In genomic region chr7:113093931-113094330, GRCm38 (mm10) we compare ENCODE assay signal across 24 mouse cellular contexts.
DNase-seq lines count a peak whose midpoint lies in the region; ATAC-seq lines count a peak whose summit lies in the region.
"Had no signal": no experiment of that assay in that cellular context is flagged by ENCODE, and none has a peak within 500 bp of the region (broad histone marks: within the 10 kb centered on the region; RNA-seq: fewer than 3 reads in every experiment).

No protein-coding gene starts in this region.

- no peaks in the 10 kb centered on the region for H3K36me3 ChIP-seq in intestine, embryonic 15.5 days
- H3K36me3 ChIP-seq: forebrain, embryonic 15.5 days; heart, embryonic 12.5 days; limb, embryonic 15.5 days; midbrain, embryonic 10.5 days had no signal

- no peaks in the 10 kb centered on the region for H3K27me3 ChIP-seq in intestine, embryonic 15.5 days (replicated peaks)
- H3K27me3 ChIP-seq: forebrain, embryonic 15.5 days; heart, embryonic 12.5 days; limb, embryonic 15.5 days had no signal

- H3K4me3 ChIP-seq in intestine, embryonic 15.5 days (replicated peaks) = no peak overlapping the region
- H3K4me3 ChIP-seq: forebrain, embryonic 15.5 days; heart, embryonic 12.5 days; left cerebral cortex, adult 2 months; limb, embryonic 15.5 days; midbrain, embryonic 10.5 days had no signal

- H3K9me3 ChIP-seq in intestine, embryonic 15.5 days = no peaks in the 10 kb centered on the region
- H3K9me3 ChIP-seq: forebrain, embryonic 15.5 days; heart, embryonic 12.5 days; limb, embryonic 15.5 days; midbrain, embryonic 10.5 days had no signal

- WGBS in intestine, embryonic 15.5 days = 28% methylated on average over 5 of the region's 5 CpGs

- no peaks in the 10 kb centered on the region for H3K4me1 ChIP-seq in intestine, embryonic 15.5 days (replicated peaks)
- H3K4me1 ChIP-seq: forebrain, embryonic 15.5 days; limb, embryonic 15.5 days; midbrain, embryonic 10.5 days had no signal

- ATAC-seq in intestine, embryonic 15.5 days = no peak
- ATAC-seq: activated CD4-positive, CD25-positive, alpha-beta regulatory T cell, adult 4 months; forebrain, embryonic 15.5 days had no signal

- peak; percentile 72 to 87 for DNase-seq in adrenal gland, adult (ENCODE audit: inconsistent age in 2 of 2, low spot score in 1 of 2)
- DNase-seq in adrenal gland, postnatal 4 days (ENCODE audit: low spot score in 2 of 2) = no peak
- peak; percentile 35 for DNase-seq in lung, postnatal 10 days
- no peak for DNase-seq in lung, postnatal 14 days
- peak; percentile 60 to 72 for DNase-seq in adrenal gland, postnatal 36 days
- DNase-seq in thymus, postnatal 14 days = no peak
- DNase-seq: cerebellum, adult 9-10 months; gastrocnemius, postnatal 10 days; heart, adult 11 months; heart, postnatal 10 days; kidney, adult 18-20 months; left cerebral cortex, postnatal 4 days; right cerebral cortex, postnatal 25 days; spleen, adult 18-20 months; thymus, postnatal 36 days had no signal

- H3K4me2 ChIP-seq in intestine, embryonic 15.5 days (replicated peaks) = no peak overlapping the region
- H3K4me2 ChIP-seq: forebrain, embryonic 15.5 days; heart, embryonic 12.5 days; limb, embryonic 15.5 days had no signal

- no peak overlapping the region for H3K9ac ChIP-seq in intestine, embryonic 15.5 days
- H3K9ac ChIP-seq: forebrain, embryonic 15.5 days; heart, embryonic 12.5 days; limb, embryonic 15.5 days; liver, embryonic 14.5 days had no signal

- H3K27ac ChIP-seq in intestine, embryonic 15.5 days = no peak overlapping the region
- H3K27ac ChIP-seq: forebrain, embryonic 15.5 days; kidney, postnatal 0 days; left cerebral cortex, adult 2 months; limb, embryonic 15.5 days; liver, embryonic 14.5 days; midbrain, embryonic 10.5 days had no signal

Comparison
In these comparisons a context has a peak if more than half of its experiments do, and no peak if none do; other contexts are left out.
1. DNase-seq: peak in adrenal gland, adult (2 of 2), lung, postnatal 10 days (single experiment) and adrenal gland, postnatal 36 days (2 of 2); none in adrenal gland, postnatal 4 days (0 of 2), lung, postnatal 14 days (single experiment) and thymus, postnatal 14 days (single experiment).